16 mouse cellular contexts compared by ENCODE assay signal in genomic region chr9:124258067-124258556, GRCm38 (mm10). TPM values are rescaled to one million over a fixed set of nuclear protein-coding genes. Genes with fewer than 3 reads are reported as not detected.
DNase-seq lines count a peak whose midpoint lies in the region; ATAC-seq and TF ChIP-seq lines count a peak whose summit lies in the region.
"Had no signal": no experiment of that assay in that cellular context is flagged by ENCODE, and none has a peak within 500 bp of the region (broad histone marks: within the 10 kb centered on the region; RNA-seq: fewer than 3 reads in every experiment).

No protein-coding gene starts in this region.

- no peak for TF ChIP-seq EP300 in heart, postnatal 0 days (IDR thresholded peaks at IDR 0.05; ENCODE audit: low read depth)

- TF ChIP-seq POLR2A in thymus, adult 2 months (IDR thresholded peaks at IDR 0.05; ENCODE audit: control insufficient read depth, extremely low read depth, insufficient read depth, low read length, poor library complexity), result no peak
- TF ChIP-seq POLR2A in small intestine, adult 2 months (IDR thresholded peaks at IDR 0.05; ENCODE audit: low read depth, low read length), result no peak

- no peak for DNase-seq in heart, postnatal 0 days (ENCODE audit: low spot score)
- DNase-seq in heart, adult 9 months (ENCODE audit: low spot score in 2 of 2), result no peak
- peak; percentile 23 for DNase-seq in thymus, postnatal 0 days (ENCODE audit: low spot score)
- no peak for DNase-seq in thymus, adult 2 months
- DNase-seq in right cerebral cortex, postnatal 10 days (ENCODE audit: low spot score in 2 of 2), result no peak
- no peak for DNase-seq in hindbrain, embryonic 11.5 days (ENCODE audit: low spot score)
- DNase-seq: cerebellum, adult 18-20 months; gastrocnemius, postnatal 10 days; lung, postnatal 14 days; right cerebral cortex, postnatal 14 days had no signal

- ATAC-seq in heart, postnatal 0 days (ENCODE audit: insufficient read depth, low read depth), result no peak
- ATAC-seq in inflammation-experienced regulatory T-cells, adult 6 months, result peak; percentile 43
- ATAC-seq in hindbrain, embryonic 11.5 days (ENCODE audit: low FRiP score), result no peak

- H3K36me3 ChIP-seq in heart, postnatal 0 days (replicated peaks; ENCODE audit: control insufficient read depth, insufficient read depth, low read length), result no peaks in the 10 kb centered on the region
- no peaks in the 10 kb centered on the region for H3K36me3 ChIP-seq in thymus, adult 2 months (ENCODE audit: control insufficient read depth, insufficient read depth, low read length)
- no peaks in the 10 kb centered on the region for H3K36me3 ChIP-seq in small intestine, adult 2 months (ENCODE audit: control insufficient read depth, insufficient read depth, low read length)
- H3K36me3 ChIP-seq in hindbrain, embryonic 11.5 days (ENCODE audit: control insufficient read depth, insufficient read depth, low read length), result no peaks in the 10 kb centered on the region
- H3K36me3 ChIP-seq: embryonic facial prominence, embryonic 10.5 days; kidney, embryonic 15.5 days had no signal

- TF ChIP-seq CTCF in heart, postnatal 0 days (IDR thresholded peaks at IDR 0.05; ENCODE audit: low read depth), result no peak
- no peak for TF ChIP-seq CTCF in thymus, adult 2 months (IDR thresholded peaks at IDR 0.05; ENCODE audit: borderline replicate concordance, control insufficient read depth, extremely low read depth, insufficient read depth, low read length, poor library complexity)
- TF ChIP-seq CTCF in small intestine, adult 2 months (IDR thresholded peaks at IDR 0.05; ENCODE audit: extremely low read depth, insufficient read length, insufficient replicate concordance, low read depth, low read length), result no peak

- H3K27me3 ChIP-seq in heart, postnatal 0 days (ENCODE audit: control insufficient read depth, insufficient read depth, low read length), result no peaks in the 10 kb centered on the region
- no peaks in the 10 kb centered on the region for H3K27me3 ChIP-seq in thymus, adult 2 months (ENCODE audit: control insufficient read depth, insufficient read depth, low read length)
- H3K27me3 ChIP-seq in small intestine, adult 2 months (ENCODE audit: control insufficient read depth, insufficient read depth, low read length), result no peaks in the 10 kb centered on the region
- H3K27me3 ChIP-seq in hindbrain, embryonic 11.5 days (ENCODE audit: control insufficient read depth, insufficient read depth, low read length), result no peaks in the 10 kb centered on the region
- H3K27me3 ChIP-seq: kidney, embryonic 15.5 days had no signal

- WGBS in heart, postnatal 0 days, result 48% methylated on average over 4 of the region's 4 CpGs
- 6% methylated on average over 4 of the region's 4 CpGs for WGBS in thymus, adult 2 months
- 10% methylated on average over 4 of the region's 4 CpGs for WGBS in small intestine, adult 2 months
- WGBS in hindbrain, embryonic 11.5 days, result 83% methylated on average over 4 of the region's 4 CpGs

- no peak overlapping the region for H3K9ac ChIP-seq in heart, postnatal 0 days (replicated peaks; ENCODE audit: low read depth, low read length)
- no peak overlapping the region for H3K9ac ChIP-seq in hindbrain, embryonic 11.5 days (ENCODE audit: low read depth, low read length)
- H3K9ac ChIP-seq: kidney, embryonic 15.5 days had no signal

- H3K4me1 ChIP-seq in heart, postnatal 0 days (ENCODE audit: control insufficient read depth, insufficient read depth), result no peaks in the 10 kb centered on the region
- H3K4me1 ChIP-seq in thymus, adult 2 months (replicated peaks; ENCODE audit: control insufficient read depth, insufficient read depth, low read length), result no peaks in the 10 kb centered on the region
- H3K4me1 ChIP-seq in small intestine, adult 2 months (ENCODE audit: control insufficient read depth, insufficient read depth, insufficient read length, low read length), result no peaks in the 10 kb centered on the region
- no peaks in the 10 kb centered on the region for H3K4me1 ChIP-seq in hindbrain, embryonic 11.5 days (replicated peaks; ENCODE audit: control insufficient read depth, insufficient read depth, low read length)
- H3K4me1 ChIP-seq: embryonic facial prominence, embryonic 10.5 days; kidney, embryonic 15.5 days had no signal

- 0 out of 2 replicates have a peak overlapping the region, but pooled peaks have one; percentile 4 for H3K27ac ChIP-seq in heart, postnatal 0 days (ENCODE audit: low read depth)
- H3K27ac ChIP-seq in thymus, adult 2 months (ENCODE audit: control insufficient read depth, insufficient read depth, low read length), result no peak overlapping the region
- peak overlapping the region; percentile 59; the same call in 1 of the 2 replicates for H3K27ac ChIP-seq in small intestine, adult 2 months (ENCODE audit: insufficient read depth, low read depth, low read length)
- H3K27ac ChIP-seq in hindbrain, embryonic 11.5 days (ENCODE audit: low read depth, low read length), result no peak overlapping the region
- H3K27ac ChIP-seq: embryonic facial prominence, embryonic 10.5 days; hindbrain, postnatal 0 days; kidney, embryonic 15.5 days had no signal

- H3K9me3 ChIP-seq in heart, postnatal 0 days (replicated peaks; ENCODE audit: control insufficient read depth, low read length), result peaks cover 16% of the 10 kb centered on the region
- 0 out of 2 replicates have a peak, but pooled peaks cover 2% of the 10 kb centered on the region for H3K9me3 ChIP-seq in hindbrain, embryonic 11.5 days (ENCODE audit: control insufficient read depth, low read length)

- H3K4me2 ChIP-seq in heart, postnatal 0 days (ENCODE audit: low read depth, low read length), result no peak overlapping the region
- no peak overlapping the region for H3K4me2 ChIP-seq in hindbrain, embryonic 11.5 days (replicated peaks; ENCODE audit: low read depth, low read length)
- H3K4me2 ChIP-seq: kidney, embryonic 15.5 days; midbrain, embryonic 11.5 days had no signal

- H3K4me3 ChIP-seq in heart, postnatal 0 days (ENCODE audit: low read depth, low read length), result no peak overlapping the region
- H3K4me3 ChIP-seq in thymus, adult 2 months (ENCODE audit: control insufficient read depth, insufficient read depth, low read length), result no peak overlapping the region
- no peak overlapping the region for H3K4me3 ChIP-seq in small intestine, adult 2 months (ENCODE audit: low read depth, low read length)
- no peak overlapping the region for H3K4me3 ChIP-seq in hindbrain, embryonic 11.5 days (ENCODE audit: low read depth, low read length)
- H3K4me3 ChIP-seq: embryonic facial prominence, embryonic 10.5 days; kidney, embryonic 15.5 days had no signal

RNA-seq across cellular contexts. Expression of gene 2010315B03Rik, which starts 54.4 kb away (rescaled TPM):
- 4.5 and 5.5 TPM in 2 replicates for total RNA-seq in heart, postnatal 0 days (2014; rRNA removed; ENCODE audit: low replicate concordance)
- polyA plus RNA-seq in heart, postnatal 0 days (2015; fragmentation: Nextera tagmentation; extraction: Ambion mirVana), result 12.2 and 14.0 TPM in 2 replicates
- 10.9 and 14.5 TPM in 2 replicates for polyA plus RNA-seq in thymus, postnatal 0 days (2015; fragmentation: Nextera tagmentation; extraction: Ambion mirVana)
- polyA plus RNA-seq in thymus, adult 2 months (2012; rRNA removed), result 3.7 and 4.4 TPM in 2 replicates
- 10 to 100 TPM; 23.3 to 29.3 (median 26.4) TPM for polyA plus RNA-seq in inflammation-experienced regulatory T-cells, adult 6 months (2017; shearing (Covaris generic))
- 0.95 and 1.9 TPM in 2 replicates for polyA plus RNA-seq in small intestine, adult 2 months (2012; rRNA removed)
- polyA plus RNA-seq in hindbrain, embryonic 11.5 days (2014; fragmentation: Nextera tagmentation; extraction: Ambion mirVana), result 4.8 and 7.8 TPM in 2 replicates

Comparison
In these comparisons a context has a peak if more than half of its experiments do, and no peak if none do; other contexts are left out.
1. H3K27ac ChIP-seq: peak in heart, postnatal 0 days (single experiment) and small intestine, adult 2 months (single experiment); none in thymus, adult 2 months (single experiment) and hindbrain, embryonic 11.5 days (single experiment).